Mouse (Mus musculus) cerebellum, adult 2 months (tissue): ENCODE results near the gene Tssk4. TPM values are rescaled to one million over a fixed set of nuclear protein-coding genes. Genes with fewer than 3 reads are reported as not detected.

Experiments
- DNase-seq, 2 experiments: peaks; one replicate each; pipeline ENCODE4 v3.0.0; 2021
- H3K27ac ChIP-seq: fragments of 200-500 bp; 2 replicates; pipeline ENCODE4 v1.5.1; 2012; ENCODE audit warnings: low read length, control low read depth, inconsistent platforms; ENCODE audit not compliant: insufficient read depth
- H3K27me3 ChIP-seq: fragments of 200-500 bp; 2 replicates; pipeline ENCODE4 v1.6.1; 2012; ENCODE audit warnings: inconsistent platforms, mild to moderate bottlenecking, low read length, moderate library complexity; ENCODE audit not compliant: control insufficient read depth, insufficient read depth
- H3K4me1 ChIP-seq: fragments of 200-500 bp; 2 replicates; pipeline ENCODE4 v1.6.1; 2011; ENCODE audit warnings: low read length; ENCODE audit not compliant: control insufficient read depth, insufficient read depth
- H3K4me3 ChIP-seq: fragments of 200-500 bp; replicated peaks from 2 replicates; pipeline ENCODE3; 2011; ENCODE audit warnings: mild to moderate bottlenecking, low read depth, low read length, control low read depth; ENCODE audit not compliant: insufficient read depth
- CTCF ChIP-seq: fragments of 200-500 bp; IDR thresholded peaks from 2 replicates; pipeline ENCODE4 v1.5.1; 2011; ENCODE audit warnings: low read depth, mild to moderate bottlenecking, control low read depth, low read length, moderate library complexity, borderline replicate concordance; ENCODE audit not compliant: insufficient read depth
- POLR2A ChIP-seq: fragments of 200-500 bp; IDR thresholded peaks from 2 replicates; pipeline ENCODE4 v1.6.1; 2011; ENCODE audit warnings: low read length, control low read depth, borderline replicate concordance; ENCODE audit not compliant: insufficient read depth
- whole genome bisulfite sequencing: fragments of 180-500 bp; shearing (Covaris S2); methylation state at CpG from one replicate; pipeline ENCODE4 v1.1.7; 2018; 5-methylcytosine and 5-hydroxymethylcytosine counted together
- polyA plus RNA-seq: library from polyadenylated mRNA; depleted of rRNA; stranded (reverse); fragments of >200 nt; gene quantifications from 2 replicates; pipeline ENCODE4 v1.2.3, GENCODE M21; 2012; rRNA removed

Gene Tssk4
- 0.40 and 0.61 TPM in 2 replicates for polyA plus RNA-seq

- no peak within 1 kb of the TSS for H3K27ac ChIP-seq
- H3K27me3 ChIP-seq = no peaks in the 10 kb centered on the region
- H3K4me1 ChIP-seq = no peaks in the 10 kb centered on the region
- 97% methylated on average over 2 of the region's 2 CpGs for WGBS
- TF ChIP-seq CTCF (no peak), POLR2A (no peak)
- no peak within 1 kb of the TSS for H3K4me3 ChIP-seq
- no peak for DNase-seq
Observed at GRCm38 (mm10) chr14:55649884-55650283, at the start of gene Tssk4. Gene Tssk4, plus strand, starts transcription at chr14:55650184.

DNA sequence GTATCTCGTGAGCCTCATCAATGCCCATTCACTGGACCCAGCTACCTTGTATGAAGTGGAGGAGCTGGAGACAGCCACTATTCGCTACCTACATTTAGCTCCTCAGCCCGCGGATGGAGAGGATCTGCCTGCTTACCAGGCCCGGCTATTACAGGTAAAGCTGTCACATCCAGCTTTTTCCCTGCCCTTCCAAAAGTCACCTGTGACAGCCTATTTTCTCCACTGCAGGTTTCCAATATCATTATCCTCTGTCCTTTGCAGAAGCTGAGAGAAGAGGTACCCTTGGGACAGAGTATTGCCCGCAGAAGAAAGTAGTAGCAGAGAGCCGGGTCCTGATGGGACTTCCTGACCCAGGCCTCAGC is 46.7 kb upstream of the Tssk4 start, which contains the start of gene Irf9:
TSS of gene Irf9 (plus strand) at position 301 of the 362 bp plus-strand sequence.
- peaks cover 4% of the 10 kb centered on the region; the same call in 1 of the 2 replicates for H3K4me1 ChIP-seq
- H3K4me3 ChIP-seq = peak within 1 kb of the TSS; percentile 55
- DNase-seq = no peak
- no peaks in the 10 kb centered on the region for H3K27me3 ChIP-seq
- 0 out of 2 replicates have a peak within 1 kb of the TSS, but pooled peaks have one; percentile 5 for H3K27ac ChIP-seq
- no peak for TF ChIP-seq CTCF
- TF ChIP-seq POLR2A = no peak
- 85% methylated on average over 7 of the region's 7 CpGs for WGBS

DNA sequence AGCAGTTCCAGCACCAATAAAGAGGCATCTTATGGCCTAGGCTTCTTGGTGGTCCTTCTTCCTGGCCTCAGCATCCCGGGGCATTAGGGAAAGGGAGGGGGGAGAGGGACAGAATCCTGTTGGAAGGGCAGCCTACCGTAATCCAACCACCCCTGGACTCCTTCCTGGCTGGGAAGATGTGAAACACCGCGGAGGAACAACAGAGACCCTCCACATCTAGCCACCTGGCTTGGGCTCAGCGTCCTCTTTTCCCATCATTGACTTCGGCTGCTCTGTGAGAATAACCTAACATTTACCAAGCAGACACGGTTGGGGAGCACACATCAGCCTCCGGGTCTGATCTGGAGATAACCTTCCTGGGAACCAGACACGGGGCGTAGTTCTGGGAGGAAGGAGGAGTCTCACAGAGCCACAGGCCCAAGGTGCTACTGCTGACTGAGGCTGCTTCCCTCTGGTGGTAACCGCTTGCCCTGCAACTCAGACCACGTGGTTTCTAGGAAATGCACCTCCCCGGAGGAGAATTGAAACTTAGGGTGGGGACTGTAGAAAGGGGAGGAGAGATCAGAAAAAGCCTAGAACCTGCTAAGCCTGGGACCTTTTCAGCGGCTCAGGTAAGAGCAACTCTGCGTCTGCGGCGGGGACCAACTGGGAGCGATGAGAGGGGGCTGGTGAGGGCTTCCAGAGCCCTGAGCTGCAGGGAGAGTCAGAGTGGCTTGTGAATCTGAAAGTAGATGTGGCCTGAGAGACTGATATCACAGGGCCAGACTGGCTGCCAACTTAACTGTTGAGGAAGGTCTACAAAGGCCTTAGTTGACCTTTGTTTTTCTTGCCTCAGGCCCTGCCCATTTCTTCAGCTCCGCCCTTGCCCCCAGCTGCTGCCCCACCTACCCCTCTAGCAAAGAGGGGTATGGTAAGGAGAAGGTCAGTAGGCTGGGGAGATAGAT is 46.1 kb upstream of the Tssk4 start:
- peak; percentile 83 to 84 for DNase-seq
- peaks cover 4% of the 10 kb centered on the region; the same call in 1 of the 2 replicates for H3K4me1 ChIP-seq
- 0 out of 2 replicates have a peak overlapping the region, but pooled peaks have one; percentile 5 for H3K27ac ChIP-seq
- H3K27me3 ChIP-seq = no peaks in the 10 kb centered on the region
- WGBS = 17% methylated on average over 19 of the region's 19 CpGs
- TF ChIP-seq CTCF (peak; percentile 92), POLR2A (peak; percentile 25; the same call in 1 of the 2 replicates)
- H3K4me3 ChIP-seq = peak overlapping the region; percentile 55

- Histone ChIP-seq H3K4me1 (peaks cover 4% of the 10 kb centered on the region; the same call in 1 of the 2 replicates), H3K4me3 (no peak overlapping the region), H3K27me3 (no peaks in the 10 kb centered on the region), H3K27ac (no peak overlapping the region)
- DNase-seq = no peak
- TF ChIP-seq POLR2A (no peak), CTCF (no peak)
- 89% methylated on average over 11 of the region's 11 CpGs for WGBS
Observed at GRCm38 (mm10) chr14:55604823-55605222, 45.2 kb upstream of the Tssk4 start.

GRCm38 (mm10) chr14:55605743-55606459 is 44.1 kb upstream of the Tssk4 start:
- no peak for DNase-seq
- H3K4me3 ChIP-seq = no peak overlapping the region
- TF ChIP-seq POLR2A = no peak
- no peak for TF ChIP-seq CTCF
- H3K27ac ChIP-seq = no peak overlapping the region
- WGBS = 94% methylated on average over 16 of the region's 16 CpGs
- no peaks in the 10 kb centered on the region for H3K27me3 ChIP-seq
- peaks cover 4% of the 10 kb centered on the region; the same call in 1 of the 2 replicates for H3K4me1 ChIP-seq

DNA sequence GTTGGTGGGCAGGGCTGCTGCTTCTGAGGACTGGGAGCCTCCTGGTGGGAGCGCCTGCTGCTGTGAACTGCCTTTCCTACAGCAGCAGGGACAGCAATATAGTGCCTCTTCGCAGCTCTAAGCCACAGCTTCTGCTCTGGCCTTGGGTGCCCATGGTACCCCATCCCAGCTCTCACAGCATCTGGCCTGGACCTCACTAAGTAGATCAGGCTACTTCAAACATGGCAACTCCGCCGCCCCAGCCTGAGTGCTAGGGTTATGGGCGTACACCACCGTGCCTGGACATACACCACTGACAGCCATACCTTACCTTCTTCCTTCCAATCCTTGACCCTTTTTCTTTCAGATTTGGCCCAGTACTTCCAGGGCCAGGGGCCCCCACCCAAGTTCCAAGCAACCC is 41.6 kb upstream of the Tssk4 start:
- Histone ChIP-seq H3K27ac (no peak overlapping the region), H3K4me3 (no peak overlapping the region), H3K4me1 (peaks cover 4% of the 10 kb centered on the region; the same call in 1 of the 2 replicates), H3K27me3 (no peaks in the 10 kb centered on the region)
- WGBS = 98% methylated on average over 6 of the region's 6 CpGs
- TF ChIP-seq CTCF = no peak
- no peak for TF ChIP-seq POLR2A
- DNase-seq = no peak

DNA sequence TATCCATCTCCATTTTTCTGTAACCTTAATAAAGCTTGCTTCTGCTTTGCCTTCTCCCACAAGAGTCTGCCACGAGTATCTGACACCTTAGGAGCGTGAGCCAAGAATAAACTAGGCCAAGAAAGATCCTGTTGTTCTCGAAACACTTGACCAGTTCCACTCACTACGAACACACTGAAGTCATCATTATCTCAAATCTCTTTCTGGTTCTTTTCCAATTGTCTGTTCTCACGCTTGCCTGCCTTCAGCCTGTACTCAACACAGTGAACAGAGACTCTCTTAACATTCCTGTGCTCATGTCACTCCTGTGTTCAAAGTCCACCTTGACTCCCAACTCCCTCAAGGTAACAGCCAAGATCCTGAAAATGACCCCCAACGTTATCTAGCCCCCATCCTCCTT is 36.6 kb upstream of the Tssk4 start:
- Histone ChIP-seq H3K4me3 (no peak overlapping the region), H3K4me1 (no peaks in the 10 kb centered on the region), H3K27ac (no peak overlapping the region), H3K27me3 (no peaks in the 10 kb centered on the region)
- 45% methylated on average over 6 of the region's 6 CpGs for WGBS
- no peak for TF ChIP-seq POLR2A
- no peak for TF ChIP-seq CTCF
- DNase-seq = no peak
